Mouse (Mus musculus): ENCODE results near the gene Kcnd3. TPM values are rescaled to one million over a fixed set of nuclear protein-coding genes. Genes with fewer than 3 reads are reported as not detected.
A peak's percentile ranks its signal among the peaks of the same experiment; 100 is the strongest.

Kcnd3 gene
- polyA plus RNA-seq, 2 experiments = 0.01 to 0.08 TPM

- 46% methylated on average over 8 of the region's 8 CpGs for WGBS (ENCODE audit: insufficient replicate concordance)
- H3K9me3 ChIP-seq (ENCODE audit: control insufficient read depth, low read length) = no peaks in the 10 kb centered on the region
- H3K27me3 ChIP-seq (ENCODE audit: control insufficient read depth, insufficient read depth, low read length) = no peaks in the 10 kb centered on the region
- DNase-seq (ENCODE audit: low read depth in 3 of 3, low spot score in 3 of 3) = no peak
- no peak overlapping the region for H3K27ac ChIP-seq
- no peak overlapping the region for H3K4me2 ChIP-seq (ENCODE audit: low read depth)
- no peak for ATAC-seq (ENCODE audit: insufficient read depth)
- H3K4me3 ChIP-seq (ENCODE audit: insufficient read depth in 1 of 2, low read depth in 2 of 2, low read length in 2 of 2) = no peak overlapping the region
- H3K4me1 ChIP-seq (replicated peaks; ENCODE audit: control insufficient read depth in 2 of 2, insufficient read depth in 2 of 2, low read length in 1 of 2) = no peaks in the 10 kb centered on the region
- H3K9ac ChIP-seq (replicated peaks) = no peak overlapping the region
- TF ChIP-seq CTCF (IDR thresholded peaks at IDR 0.05; ENCODE audit: low read depth) = no peak
- TF ChIP-seq EP300 (IDR thresholded peaks at IDR 0.05; ENCODE audit: low read depth) = no peak
- no peaks in the 10 kb centered on the region for H3K36me3 ChIP-seq (replicated peaks; ENCODE audit: control insufficient read depth, insufficient read depth, low read depth)
Measured at GRCm38 (mm10) chr3:105714091-105714819, 262.1 kb downstream of the Kcnd3 start.

- Histone ChIP-seq H3K27ac (no peak overlapping the region), H3K9ac (replicated peaks) (no peak overlapping the region), H3K4me3 (ENCODE audit: insufficient read depth in 1 of 2, low read depth in 2 of 2, low read length in 2 of 2) (no peak overlapping the region), H3K27me3 (ENCODE audit: control insufficient read depth, insufficient read depth, low read length) (no peaks in the 10 kb centered on the region), H3K4me2 (ENCODE audit: low read depth) (no peak overlapping the region), H3K36me3 (replicated peaks; ENCODE audit: control insufficient read depth, insufficient read depth, low read depth) (no peaks in the 10 kb centered on the region), H3K9me3 (ENCODE audit: control insufficient read depth, low read length) (no peaks in the 10 kb centered on the region), H3K4me1 (replicated peaks; ENCODE audit: control insufficient read depth in 2 of 2, insufficient read depth in 2 of 2, low read length in 1 of 2) (no peaks in the 10 kb centered on the region)
- no peak for TF ChIP-seq CTCF (IDR thresholded peaks at IDR 0.05; ENCODE audit: low read depth)
- TF ChIP-seq EP300 (IDR thresholded peaks at IDR 0.05; ENCODE audit: low read depth) = no peak
- no peak for DNase-seq (ENCODE audit: low read depth in 3 of 3, low spot score in 3 of 3)
- ATAC-seq (ENCODE audit: insufficient read depth) = no peak
Measured at GRCm38 (mm10) chr3:105714820-105715167, 262.7 kb downstream of the Kcnd3 start.

- Histone ChIP-seq H3K27ac (no peak overlapping the region), H3K4me2 (ENCODE audit: low read depth) (no peak overlapping the region)
- WGBS (ENCODE audit: insufficient replicate concordance) = 69% methylated on average over 18 of the region's 18 CpGs
Measured at GRCm38 (mm10) chr3:105716353-105717000, 264.3 kb downstream of the Kcnd3 start.

GRCm38 (mm10) chr3:105717856-105718555 lies 265.9 kb downstream of the Kcnd3 start:
- no peak for DNase-seq (ENCODE audit: low read depth in 3 of 3, low spot score in 3 of 3)

More at GRCm38 (mm10) chr3:105716353-105717000, 264.3 kb downstream of the Kcnd3 start:
- H3K36me3 ChIP-seq (replicated peaks; ENCODE audit: control insufficient read depth, insufficient read depth, low read depth) = no peaks in the 10 kb centered on the region
- no peaks in the 10 kb centered on the region for H3K27me3 ChIP-seq (ENCODE audit: control insufficient read depth, insufficient read depth, low read length)
- no peak overlapping the region for H3K4me3 ChIP-seq (ENCODE audit: insufficient read depth in 1 of 2, low read depth in 2 of 2, low read length in 2 of 2)
- H3K4me1 ChIP-seq (replicated peaks; ENCODE audit: control insufficient read depth in 2 of 2, insufficient read depth in 2 of 2, low read length in 1 of 2) = no peaks in the 10 kb centered on the region
- ATAC-seq (ENCODE audit: insufficient read depth) = no peak
- H3K9me3 ChIP-seq (ENCODE audit: control insufficient read depth, low read length) = no peaks in the 10 kb centered on the region
- no peak for DNase-seq (ENCODE audit: low read depth in 3 of 3, low spot score in 3 of 3)
- H3K9ac ChIP-seq (replicated peaks) = no peak overlapping the region
- no peak for TF ChIP-seq EP300 (IDR thresholded peaks at IDR 0.05; ENCODE audit: low read depth)
- TF ChIP-seq CTCF (IDR thresholded peaks at IDR 0.05; ENCODE audit: low read depth) = no peak

GRCm38 (mm10) chr3:105718746-105719145 lies 266.6 kb downstream of the Kcnd3 start:
- Histone ChIP-seq H3K4me1 (replicated peaks; ENCODE audit: control insufficient read depth in 2 of 2, insufficient read depth in 2 of 2, low read length in 1 of 2) (no peaks in the 10 kb centered on the region), H3K36me3 (replicated peaks; ENCODE audit: control insufficient read depth, insufficient read depth, low read depth) (no peaks in the 10 kb centered on the region), H3K4me3 (ENCODE audit: insufficient read depth in 1 of 2, low read depth in 2 of 2, low read length in 2 of 2) (no peak overlapping the region), H3K4me2 (ENCODE audit: low read depth) (no peak overlapping the region), H3K9me3 (ENCODE audit: control insufficient read depth, low read length) (no peaks in the 10 kb centered on the region), H3K9ac (replicated peaks) (no peak overlapping the region), H3K27ac (no peak overlapping the region), H3K27me3 (ENCODE audit: control insufficient read depth, insufficient read depth, low read length) (no peaks in the 10 kb centered on the region)
- no peak for DNase-seq (ENCODE audit: low read depth in 3 of 3, low spot score in 3 of 3)
- WGBS (ENCODE audit: insufficient replicate concordance) = 15% methylated on average over 4 of the region's 4 CpGs
- TF ChIP-seq EP300 (IDR thresholded peaks at IDR 0.05; ENCODE audit: low read depth) (no peak), CTCF (IDR thresholded peaks at IDR 0.05; ENCODE audit: low read depth) (peak; percentile 25; the same call in 1 of the 2 replicates)
- ATAC-seq (ENCODE audit: insufficient read depth) = no peak

More at GRCm38 (mm10) chr3:105717856-105718555, 265.9 kb downstream of the Kcnd3 start:
- WGBS (ENCODE audit: insufficient replicate concordance) = 74% methylated on average over 11 of the region's 11 CpGs
- no peak for TF ChIP-seq EP300 (IDR thresholded peaks at IDR 0.05; ENCODE audit: low read depth)
- no peak for TF ChIP-seq CTCF (IDR thresholded peaks at IDR 0.05; ENCODE audit: low read depth)
- H3K36me3 ChIP-seq (replicated peaks; ENCODE audit: control insufficient read depth, insufficient read depth, low read depth) = no peaks in the 10 kb centered on the region
- no peak overlapping the region for H3K4me3 ChIP-seq (ENCODE audit: insufficient read depth in 1 of 2, low read depth in 2 of 2, low read length in 2 of 2)
- H3K9me3 ChIP-seq (ENCODE audit: control insufficient read depth, low read length) = no peaks in the 10 kb centered on the region
- ATAC-seq (ENCODE audit: insufficient read depth) = no peak
- H3K4me2 ChIP-seq (ENCODE audit: low read depth) = no peak overlapping the region
- no peak overlapping the region for H3K27ac ChIP-seq
- no peak overlapping the region for H3K9ac ChIP-seq (replicated peaks)
- H3K27me3 ChIP-seq (ENCODE audit: control insufficient read depth, insufficient read depth, low read length) = no peaks in the 10 kb centered on the region
- no peaks in the 10 kb centered on the region for H3K4me1 ChIP-seq (replicated peaks; ENCODE audit: control insufficient read depth in 2 of 2, insufficient read depth in 2 of 2, low read length in 1 of 2)
